Mouse (Mus musculus): ENCODE results near the gene Furin. TPM values are rescaled to one million over a fixed set of nuclear protein-coding genes. Genes with fewer than 3 reads are reported as not detected.

Furin gene
- polyA plus RNA-seq, 1 experiment from 2014 or later: 6.3 TPM

GRCm38 (mm10) chr7:80443124-80443523 lies 37.9 kb upstream of the Furin start:
- H3K4me1 ChIP-seq: peaks cover 76% of the 10 kb centered on the region
- H3K9me3 ChIP-seq: no peaks in the 10 kb centered on the region
- H3K36me3 ChIP-seq (replicated peaks): no peaks in the 10 kb centered on the region
- H3K4me3 ChIP-seq: no peak overlapping the region
- WGBS: 76% methylated on average over 3 of the region's 3 CpGs
- H3K27me3 ChIP-seq (replicated peaks; ENCODE audit: low read depth, poor library complexity, severe bottlenecking): no peaks in the 10 kb centered on the region
- peak; percentile 20 for DNase-seq (ENCODE audit: low spot score)
- H3K27ac ChIP-seq (replicated peaks): peak overlapping the region; percentile 73

GRCm38 (mm10) chr7:80441986-80442904 lies 37.0 kb upstream of the Furin start:
- no peaks in the 10 kb centered on the region for H3K9me3 ChIP-seq
- H3K4me3 ChIP-seq: no peak overlapping the region
- 54% methylated on average over 11 of the region's 11 CpGs for WGBS
- H3K36me3 ChIP-seq (replicated peaks): no peaks in the 10 kb centered on the region
- no peaks in the 10 kb centered on the region for H3K27me3 ChIP-seq (replicated peaks; ENCODE audit: low read depth, poor library complexity, severe bottlenecking)
- DNase-seq (ENCODE audit: low spot score): peak; percentile 64
- peaks cover 76% of the 10 kb centered on the region for H3K4me1 ChIP-seq
- H3K27ac ChIP-seq (replicated peaks): peak overlapping the region; percentile 73

- H3K9me3 ChIP-seq: no peaks in the 10 kb centered on the region
- H3K27me3 ChIP-seq (replicated peaks; ENCODE audit: low read depth, poor library complexity, severe bottlenecking): no peaks in the 10 kb centered on the region
- H3K4me3 ChIP-seq: no peak overlapping the region
- no peak for DNase-seq (ENCODE audit: low spot score)
- peaks cover 68% of the 10 kb centered on the region for H3K4me1 ChIP-seq
- 62% methylated on average over 4 of the region's 4 CpGs for WGBS
- H3K36me3 ChIP-seq (replicated peaks): no peaks in the 10 kb centered on the region
- no peak overlapping the region for H3K27ac ChIP-seq (replicated peaks)
These were observed 35.4 kb upstream of the Furin start for GRCm38 (mm10) chr7:80440685-80441084.

- peaks cover 60% of the 10 kb centered on the region for H3K4me1 ChIP-seq
- H3K9me3 ChIP-seq: no peaks in the 10 kb centered on the region
- H3K27ac ChIP-seq (replicated peaks): no peak overlapping the region
- no peak for DNase-seq (ENCODE audit: low spot score)
- 85% methylated on average over 10 of the region's 10 CpGs for WGBS
- H3K36me3 ChIP-seq (replicated peaks): no peaks in the 10 kb centered on the region
- H3K27me3 ChIP-seq (replicated peaks; ENCODE audit: low read depth, poor library complexity, severe bottlenecking): no peaks in the 10 kb centered on the region
- H3K4me3 ChIP-seq: no peak overlapping the region
These were observed 34.7 kb upstream of the Furin start for GRCm38 (mm10) chr7:80439789-80440488.

GRCm38 (mm10) chr7:80439032-80439760 lies 34.0 kb upstream of the Furin start:
- peak overlapping the region; percentile 17; the same call in 1 of the 2 replicates for H3K4me3 ChIP-seq
- H3K9me3 ChIP-seq: no peaks in the 10 kb centered on the region
- 34% methylated on average over 15 of the region's 15 CpGs for WGBS
- H3K4me1 ChIP-seq: peaks cover 53% of the 10 kb centered on the region
- peak; percentile 37 for DNase-seq (ENCODE audit: low spot score)
- no peak overlapping the region for H3K27ac ChIP-seq (replicated peaks)
- no peaks in the 10 kb centered on the region for H3K36me3 ChIP-seq (replicated peaks)
- H3K27me3 ChIP-seq (replicated peaks; ENCODE audit: low read depth, poor library complexity, severe bottlenecking): no peaks in the 10 kb centered on the region

- Histone ChIP-seq H3K4me3 (no peak overlapping the region), H3K27me3 (replicated peaks; ENCODE audit: low read depth, poor library complexity, severe bottlenecking) (no peaks in the 10 kb centered on the region), H3K9me3 (no peaks in the 10 kb centered on the region), H3K27ac (replicated peaks) (no peak overlapping the region), H3K36me3 (replicated peaks) (no peaks in the 10 kb centered on the region), H3K4me1 (peaks cover 29% of the 10 kb centered on the region)
- WGBS: 90% methylated on average over 7 of the region's 7 CpGs
- no peak for DNase-seq (ENCODE audit: low spot score)
These were observed 31.3 kb upstream of the Furin start for GRCm38 (mm10) chr7:80436571-80436970.

GRCm38 (mm10) chr7:80435594-80435993 lies 30.4 kb upstream of the Furin start:
- peaks cover 19% of the 10 kb centered on the region for H3K4me1 ChIP-seq
- DNase-seq (ENCODE audit: low spot score): no peak
- 90% methylated on average over 3 of the region's 3 CpGs for WGBS
- no peaks in the 10 kb centered on the region for H3K36me3 ChIP-seq (replicated peaks)
- no peak overlapping the region for H3K4me3 ChIP-seq
- no peaks in the 10 kb centered on the region for H3K27me3 ChIP-seq (replicated peaks; ENCODE audit: low read depth, poor library complexity, severe bottlenecking)
- H3K9me3 ChIP-seq: no peaks in the 10 kb centered on the region
- no peak overlapping the region for H3K27ac ChIP-seq (replicated peaks)

- H3K4me3 ChIP-seq: no peak overlapping the region
- WGBS: 91% methylated on average over 12 of the region's 12 CpGs
These were observed 24.4 kb upstream of the Furin start for GRCm38 (mm10) chr7:80429661-80430060.

GRCm38 (mm10) chr7:80427730-80428129 lies 22.5 kb upstream of the Furin start:
- H3K27me3 ChIP-seq (replicated peaks; ENCODE audit: low read depth, poor library complexity, severe bottlenecking): no peaks in the 10 kb centered on the region
- DNase-seq (ENCODE audit: low spot score): no peak
- no peak overlapping the region for H3K27ac ChIP-seq (replicated peaks)
- no peaks in the 10 kb centered on the region for H3K9me3 ChIP-seq
- H3K36me3 ChIP-seq (replicated peaks): no peaks in the 10 kb centered on the region
- H3K4me3 ChIP-seq: no peak overlapping the region
- peaks cover 5% of the 10 kb centered on the region for H3K4me1 ChIP-seq
- WGBS: 83% methylated on average over 5 of the region's 5 CpGs

More at GRCm38 (mm10) chr7:80429661-80430060, 24.4 kb upstream of the Furin start:
- H3K27ac ChIP-seq (replicated peaks): no peak overlapping the region
- no peak for DNase-seq (ENCODE audit: low spot score)
- no peaks in the 10 kb centered on the region for H3K27me3 ChIP-seq (replicated peaks; ENCODE audit: low read depth, poor library complexity, severe bottlenecking)
- H3K4me1 ChIP-seq: no peaks in the 10 kb centered on the region
- H3K9me3 ChIP-seq: no peaks in the 10 kb centered on the region
- H3K36me3 ChIP-seq (replicated peaks): no peaks in the 10 kb centered on the region

GRCm38 (mm10) chr7:80426363-80426762 lies 21.1 kb upstream of the Furin start:
- H3K4me3 ChIP-seq: no peak overlapping the region
- no peaks in the 10 kb centered on the region for H3K9me3 ChIP-seq
- H3K27me3 ChIP-seq (replicated peaks; ENCODE audit: low read depth, poor library complexity, severe bottlenecking): no peaks in the 10 kb centered on the region
- H3K36me3 ChIP-seq (replicated peaks): no peaks in the 10 kb centered on the region
- no peak for DNase-seq (ENCODE audit: low spot score)
- 79% methylated on average over 7 of the region's 7 CpGs for WGBS
- H3K4me1 ChIP-seq: peaks cover 7% of the 10 kb centered on the region
- no peak overlapping the region for H3K27ac ChIP-seq (replicated peaks)

- Histone ChIP-seq H3K4me1 (peaks cover 8% of the 10 kb centered on the region), H3K27ac (replicated peaks) (no peak overlapping the region), H3K4me3 (no peak overlapping the region), H3K9me3 (no peaks in the 10 kb centered on the region), H3K27me3 (replicated peaks; ENCODE audit: low read depth, poor library complexity, severe bottlenecking) (no peaks in the 10 kb centered on the region), H3K36me3 (replicated peaks) (no peaks in the 10 kb centered on the region)
- WGBS: 74% methylated on average over 6 of the region's 6 CpGs
- DNase-seq (ENCODE audit: low spot score): no peak
These were observed 19.5 kb upstream of the Furin start for GRCm38 (mm10) chr7:80424722-80425121.

- Histone ChIP-seq H3K27ac (replicated peaks) (no peak overlapping the region), H3K36me3 (replicated peaks) (no peaks in the 10 kb centered on the region), H3K4me1 (peaks cover 13% of the 10 kb centered on the region), H3K4me3 (no peak overlapping the region), H3K9me3 (no peaks in the 10 kb centered on the region), H3K27me3 (replicated peaks; ENCODE audit: low read depth, poor library complexity, severe bottlenecking) (no peaks in the 10 kb centered on the region)
- WGBS: 27% methylated on average over 20 of the region's 20 CpGs
- DNase-seq (ENCODE audit: low spot score): peak; percentile 22
These were observed 17.7 kb upstream of the Furin start for GRCm38 (mm10) chr7:80422759-80423480.
